Mouse (Mus musculus) right cerebral cortex, postnatal 10 days (tissue): ENCODE results near the gene Urah.

ENCODE experiments used
- DNase-seq, 2 experiments: peaks; one replicate each; pipeline ENCODE4 v3.0.0; 2021; ENCODE audit warnings: low spot score in 2 of 2

Gene Urah

DNA sequence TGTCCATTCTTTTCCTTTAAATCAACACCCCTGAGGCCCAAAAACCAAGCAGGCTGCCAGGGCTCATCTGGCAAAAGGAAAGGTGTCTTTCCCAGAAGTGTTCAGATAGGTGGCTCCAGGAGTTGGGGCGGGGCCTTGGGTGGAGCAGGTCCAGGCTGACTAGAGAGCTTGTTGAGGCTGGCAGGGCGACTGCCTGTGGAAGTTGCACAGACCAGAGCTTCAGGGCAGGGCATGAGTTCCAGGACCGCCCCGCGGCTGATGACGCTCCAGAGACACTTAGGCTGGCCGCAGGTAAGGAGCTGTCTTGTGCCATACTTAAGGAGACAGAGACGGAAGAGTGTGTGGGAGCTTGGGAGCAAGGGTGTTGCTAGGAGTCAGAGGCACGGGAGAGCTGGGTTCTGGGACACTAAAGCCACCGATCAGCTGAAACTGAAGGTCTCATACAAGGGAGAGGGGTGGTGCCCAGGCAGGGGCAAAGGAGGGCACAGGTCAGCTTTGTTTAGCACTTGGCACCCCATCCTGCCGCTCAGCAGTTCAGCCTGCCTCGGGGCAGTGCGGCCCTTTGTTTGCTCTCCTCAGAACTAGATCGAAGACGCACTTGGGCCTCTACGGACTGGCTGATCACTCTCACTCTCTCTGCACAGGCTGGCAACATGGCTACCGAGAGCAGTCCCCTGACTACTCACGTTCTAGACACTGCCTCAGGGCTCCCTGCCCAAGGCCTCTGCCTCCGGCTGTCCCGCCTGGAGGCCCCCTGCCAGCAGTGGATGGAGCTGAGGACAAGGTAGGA is at the start of gene Urah:
Gene Urah, plus strand, starts transcription at position 51 of the 790 bp plus-strand sequence.
- DNase-seq = peak in 1 of 2 experiments; percentile 24

DNA sequence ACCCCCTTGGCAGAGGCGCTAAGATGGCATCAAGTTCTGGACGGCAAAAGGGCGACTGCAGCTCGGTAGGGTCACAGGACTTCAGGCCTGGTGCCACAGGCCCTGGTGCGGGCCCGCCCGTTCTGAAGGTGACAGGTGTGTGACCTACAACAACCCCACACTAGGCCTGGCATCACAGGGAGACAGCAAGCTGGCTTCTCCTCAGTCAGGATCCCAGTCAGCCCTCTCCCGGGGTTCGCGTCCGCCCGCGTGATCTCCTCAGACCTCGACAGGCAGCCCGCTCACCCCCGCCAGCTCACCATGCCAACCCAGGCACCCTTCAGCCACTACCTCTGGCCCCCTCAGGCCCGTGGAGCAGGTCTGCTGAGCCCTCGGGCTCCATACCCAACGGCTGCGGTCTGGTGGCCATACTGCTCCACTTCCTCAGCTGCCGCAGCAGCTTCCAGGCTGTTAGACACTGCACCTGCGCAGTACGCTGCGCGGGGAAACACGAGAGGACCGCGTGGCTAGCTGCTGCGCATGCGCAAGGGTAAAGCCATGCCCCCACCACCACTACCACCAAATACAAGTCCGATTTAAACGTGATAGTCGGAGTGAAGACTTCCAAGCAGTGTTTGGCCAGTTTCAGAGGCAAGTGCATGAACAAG is 47.3 kb upstream of the Urah start, which contains the start of gene Syce1:
Gene Syce1, minus strand, starts transcription at position 447 of the 647 bp plus-strand sequence.
- DNase-seq = no peak

DNA sequence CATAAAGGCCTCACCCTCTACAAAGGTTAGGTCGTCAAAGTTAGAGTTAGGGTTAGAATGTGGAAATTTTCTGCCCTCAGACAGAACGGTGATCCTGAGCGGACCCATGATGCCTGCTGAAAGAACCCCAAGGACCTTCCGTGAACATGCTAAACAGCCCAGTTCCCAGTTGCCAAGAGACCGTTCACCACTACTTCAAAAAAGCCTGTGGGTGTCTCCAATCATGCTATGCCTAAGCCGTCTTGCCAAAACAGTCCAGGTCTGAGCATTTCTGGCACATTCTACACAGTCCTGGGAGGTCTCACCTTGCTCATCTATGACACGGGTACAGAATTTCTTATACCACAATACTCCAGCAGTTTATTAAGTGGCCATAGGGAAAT is 46.8 kb upstream of the Urah start:
- no peak for DNase-seq

GRCm38 (mm10) chr7:140793541-140793940 is 41.3 kb upstream of the Urah start:
- no peak for DNase-seq

DNA sequence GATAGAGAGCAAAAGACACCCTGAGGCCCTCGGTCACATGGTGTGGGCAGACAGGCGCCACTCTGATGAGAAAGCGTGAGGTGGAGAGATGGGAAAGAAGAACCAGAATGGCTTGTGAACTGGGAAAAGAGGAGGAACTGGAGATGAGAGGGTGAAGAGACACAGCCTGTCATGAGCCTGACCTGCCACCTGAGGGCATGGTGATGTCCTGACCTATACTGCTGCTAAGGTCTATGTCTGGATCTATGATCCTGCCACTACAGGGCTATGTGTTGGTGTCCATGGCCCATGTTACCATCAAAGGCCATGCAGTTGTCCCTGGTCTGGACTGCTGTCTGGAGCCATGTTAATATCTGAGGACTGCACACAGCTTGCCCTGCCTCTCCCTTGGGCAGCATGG is 37.2 kb upstream of the Urah start:
- DNase-seq = no peak

DNA sequence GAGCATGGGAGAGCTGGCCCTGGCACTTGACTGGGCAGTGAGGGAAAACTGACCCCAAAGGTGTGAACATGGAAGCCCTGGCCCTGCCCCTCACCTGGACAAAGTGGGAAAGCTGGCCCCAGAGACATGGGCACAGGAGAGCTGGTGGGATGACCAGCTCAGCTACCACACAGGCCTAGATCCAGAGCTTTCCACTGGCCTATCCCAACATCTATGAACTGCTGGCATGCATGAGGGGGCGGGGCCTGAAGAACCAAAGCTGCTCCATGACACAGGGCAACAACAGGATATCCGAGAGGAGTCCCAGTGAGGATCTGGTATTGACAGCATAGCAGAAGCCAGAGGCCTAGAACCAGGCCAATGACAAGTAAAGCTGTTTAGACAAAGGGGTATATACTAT is 36.6 kb upstream of the Urah start:
- DNase-seq = no peak

DNA sequence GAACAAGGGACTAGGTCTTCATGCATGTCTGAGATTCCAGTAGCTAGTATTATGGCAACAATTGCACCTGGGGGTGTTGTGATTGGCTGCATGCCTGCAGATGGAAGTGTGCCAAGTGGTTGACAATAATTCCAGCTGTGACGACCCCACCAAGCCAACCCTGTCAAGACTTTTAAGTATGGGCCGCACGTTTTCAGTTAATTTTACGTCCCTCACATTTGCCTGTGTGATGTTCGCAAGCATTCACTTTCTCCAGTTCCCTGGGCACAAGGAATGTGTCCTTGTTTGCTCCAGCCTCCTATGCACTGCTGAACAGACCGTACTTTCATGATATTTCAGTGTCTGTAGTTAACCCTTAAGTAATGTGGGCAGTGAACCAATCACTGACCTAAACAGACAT is 32.2 kb upstream of the Urah start:
- DNase-seq = no peak

- peak; percentile 48 to 49 for DNase-seq
These were observed 29.1 kb upstream of the Urah start for GRCm38 (mm10) chr7:140805704-140806103.

DNA sequence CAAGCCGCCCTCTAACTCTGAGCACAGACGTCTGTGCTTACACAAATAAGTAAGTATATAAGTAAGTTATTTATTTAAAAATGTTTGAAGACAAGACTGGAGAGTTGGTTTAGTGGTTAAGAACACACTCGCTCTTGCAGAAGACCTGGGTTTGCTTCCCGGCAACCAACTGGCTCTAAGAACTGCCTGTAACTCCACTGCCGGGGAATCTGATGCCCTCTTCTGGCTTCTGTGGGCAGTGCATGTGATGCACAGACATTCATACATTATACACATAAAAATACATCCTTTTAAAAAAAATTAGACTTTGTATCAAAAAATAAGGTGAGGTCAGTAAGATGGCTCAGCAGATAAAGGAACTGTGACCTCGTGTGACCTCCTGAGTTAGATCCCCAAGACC is 24.3 kb upstream of the Urah start:
- DNase-seq = no peak

DNA sequence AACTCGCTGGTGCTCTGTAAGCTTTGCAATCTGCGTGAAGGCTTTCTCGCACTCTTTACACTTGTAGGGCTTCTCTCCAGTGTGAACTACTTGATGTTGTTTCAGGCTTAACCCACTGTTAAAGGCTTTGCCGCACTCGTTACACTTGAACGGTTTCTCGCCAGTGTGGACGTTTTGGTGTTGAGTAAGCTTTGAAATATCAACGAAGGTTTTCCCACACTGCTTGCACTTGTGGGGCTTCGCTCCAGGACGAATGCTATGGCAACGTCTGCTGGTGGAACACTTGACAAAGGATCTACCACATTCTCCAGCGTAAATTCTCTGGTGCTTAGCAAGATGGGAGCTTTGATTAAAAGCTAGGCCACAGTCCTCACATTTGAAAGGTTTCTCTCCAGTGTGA is 23.1 kb upstream of the Urah start:
- DNase-seq = peak; percentile 69 to 73

DNA sequence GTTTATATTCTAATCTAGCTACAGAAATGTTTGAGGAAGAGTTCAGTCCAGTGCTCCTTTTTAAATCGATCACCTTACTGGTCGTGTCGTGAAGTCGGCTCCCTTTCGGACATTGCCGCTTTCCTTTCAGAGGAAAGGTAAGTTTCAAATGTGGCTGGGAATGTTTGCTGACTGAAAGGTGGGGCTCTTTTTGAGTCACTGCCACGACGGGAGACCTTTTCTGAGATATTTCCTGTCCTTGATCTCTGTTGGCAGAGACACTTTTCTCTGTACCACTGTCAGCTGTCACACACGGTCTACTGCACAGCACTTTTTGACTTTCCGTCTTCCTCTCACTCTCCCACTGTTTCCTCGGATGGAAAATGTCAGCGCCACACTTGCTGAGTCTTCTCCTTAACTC is 22.0 kb upstream of the Urah start:
- no peak for DNase-seq

GRCm38 (mm10) chr7:140820173-140820572 is 14.6 kb upstream of the Urah start:
- peak in 1 of 2 experiments; percentile 39 for DNase-seq

- DNase-seq = no peak
These were observed 13.5 kb upstream of the Urah start for GRCm38 (mm10) chr7:140821305-140821652.

- peak; percentile 82 to 89 for DNase-seq
These were observed 13.0 kb upstream of the Urah start, which contains the start of gene Zfp941 for GRCm38 (mm10) chr7:140821653-140822329. Gene Zfp941 (minus strand): TSS chr7:140822178.

DNA sequence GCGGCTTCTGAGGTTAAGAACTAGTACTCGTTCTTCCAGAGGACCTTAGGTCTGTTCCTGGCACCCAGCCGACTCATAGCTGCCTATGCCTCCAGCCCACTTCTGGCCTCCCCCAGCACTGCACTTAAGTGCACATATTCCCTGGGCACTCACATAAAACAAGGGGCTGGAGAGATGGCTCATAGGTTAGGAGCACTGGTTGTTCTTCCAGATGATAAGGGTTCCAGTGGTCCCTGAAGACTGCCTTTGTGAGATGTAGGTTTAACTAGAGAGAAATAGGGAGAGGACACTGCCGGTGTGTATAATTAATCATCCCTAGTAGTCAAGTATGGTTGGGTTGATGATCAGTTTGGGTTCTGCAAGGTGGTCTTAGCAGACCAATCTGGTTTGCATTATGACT is 12.1 kb upstream of the Urah start:
- no peak for DNase-seq

- peak; percentile 69 to 80 for DNase-seq
These were observed 6.5 kb upstream of the Urah start for GRCm38 (mm10) chr7:140828171-140828881.

GRCm38 (mm10) chr7:140831447-140831846 is 3.4 kb upstream of the Urah start:
- DNase-seq = no peak

DNA sequence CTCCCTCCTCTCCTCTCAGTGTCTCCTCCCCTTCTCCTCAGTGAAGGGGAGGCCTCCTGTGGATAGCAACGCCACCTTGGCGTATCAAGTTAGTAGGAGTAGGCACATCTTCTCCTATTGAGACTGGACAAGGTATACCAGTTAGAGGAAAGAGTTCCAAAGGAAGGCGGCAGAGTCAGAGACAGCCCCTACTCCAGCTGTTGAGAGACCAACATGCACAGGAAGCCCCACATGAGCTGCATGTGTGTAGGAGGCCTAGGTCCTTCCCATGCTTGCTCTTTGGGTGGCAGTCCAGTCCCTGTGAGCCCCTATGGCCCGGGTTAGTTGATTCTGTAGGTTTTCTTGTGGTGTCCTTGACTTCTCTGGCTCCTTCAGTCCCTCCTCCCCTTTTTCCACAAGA is 1.5 kb upstream of the Urah start:
- DNase-seq = peak in 1 of 2 experiments; percentile 17

- DNase-seq = no peak
These were observed 905 bp downstream of the Urah start for GRCm38 (mm10) chr7:140835758-140836087.

DNA sequence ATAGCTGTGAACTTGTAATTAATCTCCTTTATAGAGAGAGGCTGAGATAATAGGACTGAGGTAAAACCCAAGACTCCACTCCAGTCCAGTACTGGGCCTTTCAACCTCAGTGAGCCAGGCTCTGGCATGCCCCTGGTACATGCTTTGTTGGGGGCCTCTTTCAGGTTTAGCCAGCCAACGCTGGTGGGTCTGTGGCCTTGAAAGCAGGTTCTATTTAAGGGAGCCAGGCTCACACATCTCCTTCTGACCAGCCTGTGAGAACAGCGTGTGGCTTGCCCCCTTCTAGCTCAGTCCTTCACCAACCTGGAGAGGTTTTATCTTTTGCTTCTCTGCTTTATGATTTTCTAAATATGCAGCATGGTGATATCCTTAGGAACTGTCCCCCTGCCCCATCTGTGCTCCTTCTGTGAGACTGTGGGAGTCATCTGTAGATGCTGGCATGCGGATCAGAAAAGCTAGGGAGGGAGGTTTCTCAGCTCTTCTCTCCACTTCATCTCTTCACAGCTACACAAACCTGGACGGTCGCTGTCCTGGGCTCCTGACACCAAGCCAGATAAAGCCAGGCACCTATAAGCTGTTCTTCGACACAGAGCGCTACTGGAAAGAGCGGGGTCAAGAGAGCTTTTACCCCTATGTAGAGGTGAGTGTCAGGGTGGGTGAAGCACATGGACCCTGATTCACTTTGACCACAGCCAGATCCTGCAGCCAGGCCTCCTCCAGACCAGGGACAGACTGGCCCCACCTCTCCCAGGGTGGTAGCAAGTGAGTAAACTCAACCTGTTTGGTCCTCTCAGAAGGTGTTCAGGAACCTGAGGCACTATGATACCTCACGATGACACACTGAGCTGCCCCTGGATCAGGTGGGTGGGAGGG is 1.7 kb downstream of the Urah start:
- peak; percentile 59 to 82 for DNase-seq

DNA sequence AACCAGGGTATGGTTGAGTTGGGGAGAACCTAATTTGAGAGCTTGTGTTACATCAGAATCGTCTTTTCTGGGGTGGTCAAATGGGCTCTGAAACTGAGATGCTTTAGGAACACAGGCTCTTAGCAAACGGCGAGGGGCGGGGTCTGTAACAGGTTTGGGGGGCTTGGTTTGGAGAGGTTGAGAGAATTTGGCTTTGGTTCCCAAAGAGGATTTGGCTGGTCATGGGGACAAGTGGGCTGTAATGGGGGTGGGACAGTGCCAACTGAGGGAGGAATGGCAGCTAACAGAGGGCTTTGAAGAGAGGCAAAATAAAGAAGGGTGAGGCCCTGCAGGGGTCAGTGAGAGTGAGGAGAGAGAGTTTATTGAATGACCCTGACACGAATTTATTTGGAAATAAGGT is 4.7 kb downstream of the Urah start:
- DNase-seq = peak in 1 of 2 experiments; percentile 22
